Mouse (Mus musculus) myocyte (in vitro differentiated cells): ENCODE measurements around the gene Slc9a5.

Experiments
- MYOD1 ChIP-seq, 3 experiments: IDR thresholded peaks; one replicate each; pipeline ENCODE4 v1.6.1; 2011; ENCODE audit warnings: control low read depth in 2 of 3, low read depth in 2 of 3, mild to moderate bottlenecking in 2 of 3, moderate library complexity in 1 of 3; ENCODE audit not compliant: insufficient read length in 2 of 3, control insufficient read depth in 1 of 3
- POLR2A ChIP-seq: IDR thresholded peaks from one replicate; pipeline ENCODE4 v1.6.1; 2011; ENCODE audit warnings: low read depth, mild to moderate bottlenecking, control low read depth, moderate library complexity; ENCODE audit not compliant: insufficient read length
- TCF12 ChIP-seq: IDR thresholded peaks from one replicate; pipeline ENCODE4 v1.6.1; 2011; ENCODE audit warnings: mild to moderate bottlenecking, control low read depth; ENCODE audit not compliant: poor library complexity, insufficient read depth, severe bottlenecking

GRCm38 (mm10) chr8:105359646-105360045 is 11.0 kb downstream of the Slc9a5 start:
- TF ChIP-seq POLR2A (no peak), MYOD1 (IDR thresholded peaks at IDR 0.05; ENCODE audit: control insufficient read depth in 1 of 3, insufficient read length in 2 of 3, low read depth in 2 of 3) (no peak), TCF12 (no peak)
